Mouse (Mus musculus): ENCODE data around the gene Vps25. TPM values are rescaled to one million over a fixed set of nuclear protein-coding genes. Genes with fewer than 3 reads are reported as not detected.

Vps25 gene
- total and polyA plus RNA-seq, 3 experiments = 105 to 211 (median 132) TPM

DNA sequence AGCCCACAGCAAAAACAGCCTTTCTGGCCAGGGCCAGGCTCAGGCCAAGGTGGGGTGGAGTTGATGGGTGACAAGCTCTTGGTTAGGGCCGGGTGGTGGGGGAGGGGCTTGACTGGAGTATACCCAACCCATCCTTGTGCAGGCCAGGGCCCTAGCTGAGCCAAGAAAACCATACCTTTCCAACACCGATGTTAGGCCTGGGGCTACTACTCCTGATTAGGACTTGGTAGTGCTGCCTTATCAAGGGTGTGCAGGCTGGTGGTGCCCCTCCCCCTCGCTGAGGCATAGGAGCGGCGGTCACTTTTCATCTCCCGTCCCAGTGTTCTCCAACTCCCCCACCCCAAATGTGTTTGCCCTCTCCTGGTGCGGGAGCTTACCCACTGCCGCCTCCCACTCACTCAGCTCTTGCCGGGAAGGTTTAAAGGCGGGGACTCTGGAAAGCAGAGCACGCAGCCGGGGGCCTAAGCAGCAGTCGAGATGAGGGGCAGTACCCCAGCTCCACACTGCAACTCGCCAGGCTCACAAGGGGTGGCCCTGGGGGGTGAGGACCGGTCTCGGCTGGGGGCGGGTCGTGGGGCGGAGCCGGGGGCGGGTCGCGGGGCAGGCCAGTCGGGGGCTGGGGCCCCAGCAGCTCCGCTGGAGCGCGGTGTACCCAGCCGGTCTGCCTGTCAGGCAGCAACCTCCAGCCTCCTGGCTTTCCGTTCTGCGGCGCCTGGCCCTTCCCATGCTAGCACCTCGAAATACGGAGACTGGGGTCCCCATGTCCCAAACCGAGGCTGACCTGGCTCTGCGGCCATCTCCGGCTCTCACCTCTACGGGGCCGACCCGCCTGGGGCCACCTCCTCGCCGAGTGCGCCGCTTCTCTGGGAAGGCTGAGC is 6.7 kb downstream of the Vps25 start, which contains the start of gene Wnk4:
Wnk4 (plus strand) TSS at position 620 of the 878 bp plus-strand sequence.
- peaks cover 4 to 39% of the 10 kb centered on the region in 2 experiments; a peak in 3 of 4 replicates for H3K4me1 ChIP-seq (ENCODE audit: control insufficient read depth in 1 of 2, insufficient read depth in 2 of 2)
- no peak within 1 kb of the TSS for H3K27ac ChIP-seq (ENCODE audit: insufficient read depth, low read depth)
- TF ChIP-seq JUN (IDR thresholded peaks at IDR 0.05; ENCODE audit: insufficient read depth, low read depth, low read length) (no peak), KAT2A (IDR thresholded peaks at IDR 0.05; ENCODE audit: insufficient replicate concordance, low read length) (no peak), POLR2AphosphoS2 (IDR thresholded peaks at IDR 0.05; ENCODE audit: low read depth, low read length) (peak; percentile 55; the same call in 1 of the 2 replicates), HCFC1 (IDR thresholded peaks at IDR 0.05; ENCODE audit: low read depth, low read length) (peak; percentile 24; the same call in 1 of the 2 replicates), NELFE (IDR thresholded peaks at IDR 0.05; ENCODE audit: low read depth, low read length) (no peak), USF1 (IDR thresholded peaks at IDR 0.05; ENCODE audit: low read depth, low read length) (no peak), ZKSCAN1 (IDR thresholded peaks at IDR 0.05; ENCODE audit: borderline replicate concordance, low read depth, low read length) (no peak), CHD2 (IDR thresholded peaks at IDR 0.05; ENCODE audit: low read length) (peak; percentile 30; the same call in 1 of the 2 replicates), CTCF (conservative IDR thresholded peaks at IDR 0.05 in 1 of 2, IDR thresholded peaks at IDR 0.05 in 1 of 2; ENCODE audit: low read depth in 2 of 2, low read length in 2 of 2) (no peak), MXI1 (IDR thresholded peaks at IDR 0.05; ENCODE audit: low read depth, low read length) (0 out of 2 replicates have a peak, but pooled peaks have one; percentile 23), USF2 (conservative IDR thresholded peaks at IDR 0.05; ENCODE audit: low read depth, low read length) (no peak)

DNA sequence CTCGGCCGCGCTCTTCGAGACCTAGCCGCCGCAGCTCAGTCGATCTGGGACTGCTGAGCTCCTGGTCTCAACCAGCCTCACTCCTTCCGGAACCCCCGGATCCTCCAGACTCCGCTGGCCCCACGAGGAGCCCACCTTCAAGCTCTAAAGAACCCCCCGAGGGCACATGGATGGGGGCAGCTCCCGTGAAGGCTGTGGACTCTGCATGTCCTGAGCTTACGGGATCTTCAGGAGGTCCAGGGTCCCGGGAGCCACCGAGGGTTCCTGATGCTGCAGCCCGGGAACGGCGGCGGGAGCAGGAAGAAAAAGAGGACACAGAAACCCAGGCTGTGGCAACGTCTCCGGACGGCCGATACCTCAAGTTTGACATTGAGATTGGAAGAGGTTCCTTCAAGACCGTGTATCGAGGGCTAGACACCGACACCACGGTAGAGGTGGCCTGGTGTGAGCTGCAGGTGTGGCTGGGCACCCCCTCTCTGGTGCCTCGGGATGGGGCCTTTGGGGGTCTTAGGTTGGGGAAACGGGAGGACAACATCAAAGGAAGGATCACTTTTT is 7.4 kb downstream of the Vps25 start:
- Histone ChIP-seq H3K4me1 (ENCODE audit: control insufficient read depth in 1 of 2, insufficient read depth in 2 of 2) (peaks cover 4 to 34% of the 10 kb centered on the region in 2 experiments; a peak in 3 of 4 replicates), H3K4me3 (replicated peaks in 1 of 3; ENCODE audit: low read depth in 2 of 3, low read length in 2 of 3, poor library complexity in 1 of 3) (peak overlapping the region in 1 of 3 experiments; percentile 18), H3K9me3 (replicated peaks; ENCODE audit: low read length) (no peaks in the 10 kb centered on the region), H3K27me3 (replicated peaks) (no peaks in the 10 kb centered on the region), H3K27ac (ENCODE audit: insufficient read depth, low read depth) (no peak overlapping the region), H3K36me3 (replicated peaks in 1 of 2; ENCODE audit: control insufficient read depth in 1 of 2, insufficient read depth in 1 of 2, low read length in 1 of 2) (peaks cover 26 to 81% of the 10 kb centered on the region in 2 experiments), H3K4me2 (ENCODE audit: insufficient read depth, low read depth, poor library complexity, severe bottlenecking) (0 out of 2 replicates have a peak overlapping the region, but pooled peaks have one; percentile 12), H3K9ac (ENCODE audit: insufficient read depth, low read depth) (no peak overlapping the region), H3K79me2 (replicated peaks; ENCODE audit: control insufficient read depth, extremely low read depth, insufficient read depth, poor library complexity, severe bottlenecking) (no peaks in the 10 kb centered on the region)
- TF ChIP-seq USF1 (IDR thresholded peaks at IDR 0.05; ENCODE audit: low read depth, low read length) (no peak), CHD2 (IDR thresholded peaks at IDR 0.05; ENCODE audit: low read length) (no peak), UBTF (IDR thresholded peaks at IDR 0.05; ENCODE audit: low read depth, low read length) (no peak), RCOR1 (conservative IDR thresholded peaks at IDR 0.05; ENCODE audit: low read depth, low read length) (no peak), MEF2A (IDR thresholded peaks at IDR 0.05; ENCODE audit: borderline replicate concordance, low read depth, low read length) (no peak), USF2 (conservative IDR thresholded peaks at IDR 0.05; ENCODE audit: low read depth, low read length) (no peak), MAX (IDR thresholded peaks at IDR 0.05; ENCODE audit: low read length) (no peak)
- in situ Hi-C loops (cut with MboI; ENCODE audit: low pct_ligation_motif_present, low pct_unique_long_range_greater_than_20kb, low sequenced_read_pairs) = no loop called here
- no peak for DNase-seq (ENCODE audit: extremely low read depth)
- dilution Hi-C loops (cut with MboI; ENCODE audit: extremely low pct_ligation_motif_present, extremely low pct_unique_long_range_greater_than_20kb, low sequenced_read_pairs) = no loop called here

More for the DNA sequence above, 6.7 kb downstream of the Vps25 start, which contains the start of gene Wnk4:
- peaks cover 27 to 81% of the 10 kb centered on the region in 2 experiments for H3K36me3 ChIP-seq (replicated peaks in 1 of 2; ENCODE audit: control insufficient read depth in 1 of 2, insufficient read depth in 1 of 2, low read length in 1 of 2)
- H3K9me3 ChIP-seq (replicated peaks; ENCODE audit: low read length) = no peaks in the 10 kb centered on the region
- no peaks in the 10 kb centered on the region for H3K79me2 ChIP-seq (replicated peaks; ENCODE audit: control insufficient read depth, extremely low read depth, insufficient read depth, poor library complexity, severe bottlenecking)
- in situ Hi-C loops (cut with MboI; ENCODE audit: low pct_ligation_motif_present, low pct_unique_long_range_greater_than_20kb, low sequenced_read_pairs) (no loop called here), dilution Hi-C loops (cut with MboI; ENCODE audit: extremely low pct_ligation_motif_present, extremely low pct_unique_long_range_greater_than_20kb, low sequenced_read_pairs) (no loop called here)
- 0 out of 2 replicates have a peak within 1 kb of the TSS, but pooled peaks have one; percentile 12 for H3K4me2 ChIP-seq (ENCODE audit: insufficient read depth, low read depth, poor library complexity, severe bottlenecking)
- no peak within 1 kb of the TSS for H3K9ac ChIP-seq (ENCODE audit: insufficient read depth, low read depth)
- peak; percentile 23 for DNase-seq (ENCODE audit: extremely low read depth)
- H3K4me3 ChIP-seq (replicated peaks in 1 of 3; ENCODE audit: low read depth in 2 of 3, low read length in 2 of 3, poor library complexity in 1 of 3) = peak within 1 kb of the TSS in 1 of 3 experiments; percentile 25
- no peaks in the 10 kb centered on the region for H3K27me3 ChIP-seq (replicated peaks)

Data from CH12.LX (cell line).